ENCODE assay signal across 12 mouse cellular contexts in genomic region chr15:98973015-98973614, GRCm38 (mm10). TPM values are rescaled to one million over a fixed set of nuclear protein-coding genes. Genes with fewer than 3 reads are reported as not detected.
DNase-seq lines count a peak whose midpoint lies in the region; ATAC-seq and TF ChIP-seq lines count a peak whose summit lies in the region.
"Had no signal": no experiment of that assay in that cellular context is flagged by ENCODE, and none has a peak within 500 bp of the region (broad histone marks: within the 10 kb centered on the region; RNA-seq: fewer than 3 reads in every experiment).

No protein-coding gene starts in this region.

- 43% methylated on average over 9 of the region's 9 CpGs for WGBS in cerebellum, adult 2 months
- WGBS in embryonic facial prominence, embryonic 15.5 days: 71% methylated on average over 9 of the region's 9 CpGs
- WGBS in hindbrain, postnatal 0 days: 57% methylated on average over 9 of the region's 9 CpGs
- WGBS in midbrain, embryonic 15.5 days: 76% methylated on average over 9 of the region's 9 CpGs
- 84% methylated on average over 9 of the region's 9 CpGs for WGBS in liver, embryonic 11.5 days

- H3K9me3 ChIP-seq in embryonic facial prominence, embryonic 15.5 days (replicated peaks): no peaks in the 10 kb centered on the region
- no peaks in the 10 kb centered on the region for H3K9me3 ChIP-seq in hindbrain, postnatal 0 days (ENCODE audit: low read length)
- H3K9me3 ChIP-seq in midbrain, embryonic 15.5 days: no peaks in the 10 kb centered on the region
- H3K9me3 ChIP-seq in liver, embryonic 11.5 days (ENCODE audit: control insufficient read depth, low read length): no peaks in the 10 kb centered on the region
- H3K9me3 ChIP-seq: lung, embryonic 15.5 days had no signal

- peaks cover 23% of the 10 kb centered on the region for H3K4me1 ChIP-seq in cerebellum, adult 2 months (ENCODE audit: control insufficient read depth, insufficient read depth, low read length)
- peaks cover 46% of the 10 kb centered on the region for H3K4me1 ChIP-seq in embryonic facial prominence, embryonic 15.5 days
- peaks cover 37% of the 10 kb centered on the region for H3K4me1 ChIP-seq in hindbrain, postnatal 0 days (ENCODE audit: insufficient read depth, low read length)
- peaks cover 70% of the 10 kb centered on the region for H3K4me1 ChIP-seq in midbrain, embryonic 15.5 days
- H3K4me1 ChIP-seq in liver, embryonic 11.5 days (replicated peaks; ENCODE audit: control insufficient read depth, insufficient read depth, low read length): peaks cover 4% of the 10 kb centered on the region

- H3K27me3 ChIP-seq in cerebellum, adult 2 months (ENCODE audit: control insufficient read depth, insufficient read depth, low read length): no peaks in the 10 kb centered on the region
- H3K27me3 ChIP-seq in embryonic facial prominence, embryonic 15.5 days: no peaks in the 10 kb centered on the region
- H3K27me3 ChIP-seq in hindbrain, postnatal 0 days (ENCODE audit: insufficient read depth, low read length): no peaks in the 10 kb centered on the region
- no peaks in the 10 kb centered on the region for H3K27me3 ChIP-seq in midbrain, embryonic 15.5 days (replicated peaks)
- H3K27me3 ChIP-seq in liver, embryonic 11.5 days (replicated peaks; ENCODE audit: control insufficient read depth, insufficient read depth, low read length): no peaks in the 10 kb centered on the region
- H3K27me3 ChIP-seq: lung, embryonic 15.5 days had no signal

- peak overlapping the region; percentile 41 for H3K27ac ChIP-seq in cerebellum, adult 2 months (ENCODE audit: insufficient read depth, low read length)
- H3K27ac ChIP-seq in embryonic facial prominence, embryonic 15.5 days (replicated peaks): 0 out of 2 replicates have a peak overlapping the region, but pooled peaks have one; percentile 34
- H3K27ac ChIP-seq in hindbrain, postnatal 0 days: peak overlapping the region; percentile 97
- peak overlapping the region; percentile 97 for H3K27ac ChIP-seq in midbrain, embryonic 15.5 days
- H3K27ac ChIP-seq in liver, embryonic 11.5 days (ENCODE audit: low read depth, low read length): no peak overlapping the region
- H3K27ac ChIP-seq: lung, embryonic 15.5 days had no signal

- H3K4me3 ChIP-seq in cerebellum, adult 2 months (replicated peaks; ENCODE audit: insufficient read depth, low read depth, low read length): no peak overlapping the region
- no peak overlapping the region for H3K4me3 ChIP-seq in embryonic facial prominence, embryonic 15.5 days (replicated peaks)
- H3K4me3 ChIP-seq in hindbrain, postnatal 0 days (ENCODE audit: low read length): no peak overlapping the region
- no peak overlapping the region for H3K4me3 ChIP-seq in midbrain, embryonic 15.5 days
- no peak overlapping the region for H3K4me3 ChIP-seq in liver, embryonic 11.5 days (ENCODE audit: low read depth, low read length)
- H3K4me3 ChIP-seq: lung, embryonic 15.5 days had no signal

- no peak for ATAC-seq in embryonic facial prominence, embryonic 15.5 days (ENCODE audit: insufficient number of reproducible peaks, low FRiP score, low TSS enrichment, low read depth)
- no peak for ATAC-seq in hindbrain, postnatal 0 days
- ATAC-seq in midbrain, embryonic 15.5 days (replicated peaks): no peak
- no peak for ATAC-seq in liver, embryonic 11.5 days (replicated peaks; ENCODE audit: low FRiP score)

- H3K9ac ChIP-seq in embryonic facial prominence, embryonic 15.5 days: no peak overlapping the region
- H3K9ac ChIP-seq in hindbrain, postnatal 0 days (replicated peaks; ENCODE audit: low read length): no peak overlapping the region
- H3K9ac ChIP-seq in midbrain, embryonic 15.5 days: no peak overlapping the region
- H3K9ac ChIP-seq in liver, embryonic 11.5 days (ENCODE audit: low read depth, low read length): no peak overlapping the region
- H3K9ac ChIP-seq: lung, embryonic 15.5 days had no signal

- no peak for TF ChIP-seq POLR2A in cerebellum, adult 2 months (IDR thresholded peaks at IDR 0.05; ENCODE audit: borderline replicate concordance, insufficient read depth, low read length)

- TF ChIP-seq CTCF in cerebellum, adult 2 months (IDR thresholded peaks at IDR 0.05; ENCODE audit: borderline replicate concordance, insufficient read depth, low read depth, low read length): no peak
- TF ChIP-seq CTCF in hindbrain, postnatal 0 days (IDR thresholded peaks at IDR 0.05; ENCODE audit: low read depth): no peak

- peak; percentile 64 to 81 for DNase-seq in cerebellum, adult 2 months
- DNase-seq in cerebellum, adult 9-11 months: no peak
- DNase-seq in hindbrain, postnatal 0 days (ENCODE audit: low spot score): peak; percentile 7
- no peak for DNase-seq in urinary bladder, postnatal 36 days (ENCODE audit: low spot score in 2 of 2)
- DNase-seq in liver, embryonic 11.5 days (ENCODE audit: low spot score): no peak
- no peak for DNase-seq in layer of hippocampus, postnatal 14 days (ENCODE audit: low spot score in 2 of 2)

- no peaks in the 10 kb centered on the region for H3K36me3 ChIP-seq in embryonic facial prominence, embryonic 15.5 days
- no peaks in the 10 kb centered on the region for H3K36me3 ChIP-seq in hindbrain, postnatal 0 days (ENCODE audit: insufficient read depth, low read length)
- no peaks in the 10 kb centered on the region for H3K36me3 ChIP-seq in midbrain, embryonic 15.5 days (replicated peaks)
- H3K36me3 ChIP-seq in liver, embryonic 11.5 days (ENCODE audit: control insufficient read depth, insufficient read depth, low read length): no peaks in the 10 kb centered on the region
- H3K36me3 ChIP-seq: lung, embryonic 15.5 days had no signal

- H3K4me2 ChIP-seq in embryonic facial prominence, embryonic 15.5 days (replicated peaks): no peak overlapping the region
- H3K4me2 ChIP-seq in hindbrain, postnatal 0 days (ENCODE audit: low read depth, low read length): no peak overlapping the region
- H3K4me2 ChIP-seq in midbrain, embryonic 15.5 days: no peak overlapping the region
- no peak overlapping the region for H3K4me2 ChIP-seq in liver, embryonic 11.5 days
- H3K4me2 ChIP-seq: lung, embryonic 15.5 days had no signal

RNA-seq across cellular contexts. Expression of gene Tuba1a, which starts 19.6 kb away (rescaled TPM):
- 1,294 and 1,344 TPM in 2 replicates for polyA plus RNA-seq in cerebellum, adult 2 months (2012; rRNA removed)
- 1,473 and 1,543 TPM in 2 replicates for polyA plus RNA-seq in embryonic facial prominence, embryonic 15.5 days (2015; fragmentation: Nextera tagmentation; extraction: Ambion mirVana)
- 18,723 and 19,179 TPM in 2 replicates for total RNA-seq in hindbrain, postnatal 0 days (2014; rRNA removed)
- 11,647 and 12,500 TPM in 2 replicates for polyA plus RNA-seq in hindbrain, postnatal 0 days (2015; fragmentation: Nextera tagmentation; extraction: Ambion mirVana)
- 17,671 and 17,732 TPM in 2 replicates for polyA plus RNA-seq in midbrain, embryonic 15.5 days (2015; fragmentation: Nextera tagmentation; extraction: Ambion mirVana)
- polyA plus RNA-seq in liver, embryonic 11.5 days (2014; fragmentation: Nextera tagmentation; extraction: Ambion mirVana): 419 and 432 TPM in 2 replicates
- total RNA-seq in layer of hippocampus, postnatal 14 days (2021): 1,000 to 10,000 TPM; 2,120 to 2,322 TPM

RNA-seq across cellular contexts. Expression of gene Gm49450, which starts 19.8 kb away (rescaled TPM):
- 0.75 and 2.6 TPM in 2 replicates for polyA plus RNA-seq in cerebellum, adult 2 months (2012; rRNA removed)
- polyA plus RNA-seq in embryonic facial prominence, embryonic 15.5 days (2015; fragmentation: Nextera tagmentation; extraction: Ambion mirVana): not detected in 2 replicates
- total RNA-seq in hindbrain, postnatal 0 days (2014; rRNA removed): 1,661 and 1,767 TPM in 2 replicates
- polyA plus RNA-seq in hindbrain, postnatal 0 days (2015; fragmentation: Nextera tagmentation; extraction: Ambion mirVana): not detected in 2 replicates
- not detected in 2 replicates for polyA plus RNA-seq in midbrain, embryonic 15.5 days (2015; fragmentation: Nextera tagmentation; extraction: Ambion mirVana)
- not detected in 2 replicates for polyA plus RNA-seq in liver, embryonic 11.5 days (2014; fragmentation: Nextera tagmentation; extraction: Ambion mirVana)
- total RNA-seq in layer of hippocampus, postnatal 14 days (2021): not detected
- total RNA-seq: left cerebral cortex, postnatal 25 days had no signal
- polyA plus RNA-seq: heart, embryonic 16.5 days; lung, embryonic 15.5 days; stomach, embryonic 14.5 days had no signal

RNA-seq across cellular contexts. Expression of gene Tuba1b, which starts 38.8 kb away (rescaled TPM):
- 1,352 and 1,359 TPM in 2 replicates for polyA plus RNA-seq in cerebellum, adult 2 months (2012; rRNA removed)
- polyA plus RNA-seq in embryonic facial prominence, embryonic 15.5 days (2015; fragmentation: Nextera tagmentation; extraction: Ambion mirVana): 1,427 and 1,514 TPM in 2 replicates
- total RNA-seq in hindbrain, postnatal 0 days (2014; rRNA removed): 3,512 and 3,813 TPM in 2 replicates
- polyA plus RNA-seq in hindbrain, postnatal 0 days (2015; fragmentation: Nextera tagmentation; extraction: Ambion mirVana): 1,613 and 1,711 TPM in 2 replicates
- polyA plus RNA-seq in midbrain, embryonic 15.5 days (2015; fragmentation: Nextera tagmentation; extraction: Ambion mirVana): 1,136 and 1,188 TPM in 2 replicates
- polyA plus RNA-seq in liver, embryonic 11.5 days (2014; fragmentation: Nextera tagmentation; extraction: Ambion mirVana): 1,854 and 2,015 TPM in 2 replicates
- 100 to 1,000 TPM; 661 to 671 TPM for total RNA-seq in layer of hippocampus, postnatal 14 days (2021)

RNA-seq across cellular contexts. Expression of gene Lmbr1l, which starts 55.1 kb away (rescaled TPM):
- polyA plus RNA-seq in cerebellum, adult 2 months (2012; rRNA removed): 37.5 and 39.7 TPM in 2 replicates
- 21.7 and 22.0 TPM in 2 replicates for polyA plus RNA-seq in embryonic facial prominence, embryonic 15.5 days (2015; fragmentation: Nextera tagmentation; extraction: Ambion mirVana)
- 28.7 and 51.0 TPM in 2 replicates for total RNA-seq in hindbrain, postnatal 0 days (2014; rRNA removed)
- 20.0 and 20.9 TPM in 2 replicates for polyA plus RNA-seq in hindbrain, postnatal 0 days (2015; fragmentation: Nextera tagmentation; extraction: Ambion mirVana)
- polyA plus RNA-seq in midbrain, embryonic 15.5 days (2015; fragmentation: Nextera tagmentation; extraction: Ambion mirVana): 35.5 and 38.3 TPM in 2 replicates
- 1.6 and 2.8 TPM in 2 replicates for polyA plus RNA-seq in liver, embryonic 11.5 days (2014; fragmentation: Nextera tagmentation; extraction: Ambion mirVana)
- total RNA-seq in layer of hippocampus, postnatal 14 days (2021): 10 to 100 TPM; 13.7 to 17.9 TPM

RNA-seq across cellular contexts. Expression of gene Tuba1c, which starts 56.6 kb away (rescaled TPM):
- polyA plus RNA-seq in cerebellum, adult 2 months (2012; rRNA removed): 6.4 and 9.0 TPM in 2 replicates
- polyA plus RNA-seq in embryonic facial prominence, embryonic 15.5 days (2015; fragmentation: Nextera tagmentation; extraction: Ambion mirVana): 131 and 134 TPM in 2 replicates
- total RNA-seq in hindbrain, postnatal 0 days (2014; rRNA removed): 43.8 and 58.3 TPM in 2 replicates
- polyA plus RNA-seq in hindbrain, postnatal 0 days (2015; fragmentation: Nextera tagmentation; extraction: Ambion mirVana): 24.0 and 24.2 TPM in 2 replicates
- 16.4 and 20.5 TPM in 2 replicates for polyA plus RNA-seq in midbrain, embryonic 15.5 days (2015; fragmentation: Nextera tagmentation; extraction: Ambion mirVana)
- 202 and 214 TPM in 2 replicates for polyA plus RNA-seq in liver, embryonic 11.5 days (2014; fragmentation: Nextera tagmentation; extraction: Ambion mirVana)
- 100 to 1,000 TPM; 119 to 162 TPM for total RNA-seq in layer of hippocampus, postnatal 14 days (2021)

Comparison
In these comparisons a context has a peak if more than half of its experiments do, and no peak if none do; other contexts are left out.
1. DNase-seq: peak in cerebellum, adult 2 months (2 of 2) and hindbrain, postnatal 0 days (single experiment); none in cerebellum, adult 9-11 months (single experiment), urinary bladder, postnatal 36 days (0 of 2), liver, embryonic 11.5 days (single experiment) and layer of hippocampus, postnatal 14 days (0 of 2).